Mouse (Mus musculus) right cerebral cortex, adult 2 months (tissue): Measurements from ENCODE around the gene Ano2.
A peak's percentile ranks its signal among the peaks of the same experiment; 100 is the strongest.

Experiments used
- DNase-seq, 2 experiments: peaks; one replicate each; pipeline ENCODE4 v3.0.0; 2021 to 2022; ENCODE audit warnings: low spot score in 2 of 2

Gene Ano2

GRCm38 (mm10) chr6:125914446-125914845 lies 224.2 kb downstream of the Ano2 start:
- DNase-seq, result no peak

- DNase-seq, result no peak
These were observed 232.5 kb downstream of the Ano2 start for GRCm38 (mm10) chr6:125922746-125923145.

GRCm38 (mm10) chr6:125924979-125925378 lies 234.8 kb downstream of the Ano2 start:
- no peak for DNase-seq

GRCm38 (mm10) chr6:125925861-125926260 lies 235.6 kb downstream of the Ano2 start:
- no peak for DNase-seq

DNA sequence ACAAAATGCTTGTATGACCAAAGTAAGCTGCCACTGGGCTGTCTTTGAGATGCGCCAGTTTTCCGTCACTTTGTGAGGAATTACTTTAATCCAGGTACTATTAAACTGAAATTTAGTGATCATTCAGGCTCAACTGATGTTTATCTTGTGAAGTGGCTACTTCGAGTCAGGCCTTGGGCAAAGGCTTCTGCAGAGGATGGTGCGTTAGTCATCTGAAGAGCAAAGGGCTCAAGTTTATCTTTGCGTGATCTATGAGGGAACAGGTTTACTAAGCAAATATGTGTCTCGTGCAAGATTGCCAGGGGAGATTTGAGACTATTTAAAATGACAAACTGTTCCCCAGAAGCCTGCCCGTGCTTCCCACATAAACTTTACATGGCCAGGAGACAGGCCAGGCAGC lies 241.7 kb downstream of the Ano2 start:
- no peak for DNase-seq

DNA sequence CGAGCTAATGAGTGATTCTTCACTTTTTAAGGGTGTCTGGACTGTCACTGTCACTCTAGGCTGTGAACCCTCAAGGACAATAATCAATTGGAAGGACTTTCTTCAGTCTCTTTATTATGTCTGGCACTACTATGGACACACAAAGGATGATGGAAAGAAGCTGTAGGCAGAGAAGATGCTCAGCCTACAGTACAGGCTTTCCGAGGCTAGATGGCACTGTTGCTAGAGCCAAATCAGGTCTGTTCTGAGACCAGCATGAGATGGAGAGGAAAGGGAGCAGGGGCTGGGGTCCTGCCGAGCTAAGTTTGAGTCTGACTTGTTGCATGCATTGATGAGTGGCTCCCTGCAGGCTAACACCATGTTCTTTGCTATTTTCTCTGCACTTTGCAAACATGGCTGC lies 264.7 kb downstream of the Ano2 start:
- peak; percentile 49 to 53 for DNase-seq

GRCm38 (mm10) chr6:125973551-125973950 lies 283.3 kb downstream of the Ano2 start:
- DNase-seq, result no peak

- DNase-seq, result no peak
These were observed 285.7 kb downstream of the Ano2 start for GRCm38 (mm10) chr6:125975788-125976465.

GRCm38 (mm10) chr6:125979601-125980000 lies 289.4 kb downstream of the Ano2 start:
- DNase-seq, result no peak

GRCm38 (mm10) chr6:125984050-125984449 lies 293.8 kb downstream of the Ano2 start:
- DNase-seq, result no peak

DNA sequence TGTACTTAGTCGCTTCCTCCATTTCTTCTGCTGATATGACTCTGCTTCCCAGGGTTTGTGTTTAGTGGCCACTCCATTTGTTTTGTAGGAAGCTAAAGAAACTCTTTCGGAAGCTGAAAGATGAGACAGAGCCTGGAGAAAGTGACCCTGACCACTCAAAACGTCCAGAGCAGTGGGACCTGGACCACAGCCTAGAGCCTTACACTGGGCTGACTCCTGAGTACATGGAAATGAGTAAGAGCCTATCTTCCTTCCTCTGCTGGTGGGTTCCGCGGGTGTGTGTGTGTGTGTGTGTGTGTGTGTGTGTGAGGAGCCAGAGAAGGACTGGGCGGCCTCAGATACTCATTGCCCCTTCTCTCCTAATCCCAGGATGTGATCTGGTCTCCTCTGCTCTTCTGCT lies 302.5 kb downstream of the Ano2 start:
- DNase-seq, result no peak

DNA sequence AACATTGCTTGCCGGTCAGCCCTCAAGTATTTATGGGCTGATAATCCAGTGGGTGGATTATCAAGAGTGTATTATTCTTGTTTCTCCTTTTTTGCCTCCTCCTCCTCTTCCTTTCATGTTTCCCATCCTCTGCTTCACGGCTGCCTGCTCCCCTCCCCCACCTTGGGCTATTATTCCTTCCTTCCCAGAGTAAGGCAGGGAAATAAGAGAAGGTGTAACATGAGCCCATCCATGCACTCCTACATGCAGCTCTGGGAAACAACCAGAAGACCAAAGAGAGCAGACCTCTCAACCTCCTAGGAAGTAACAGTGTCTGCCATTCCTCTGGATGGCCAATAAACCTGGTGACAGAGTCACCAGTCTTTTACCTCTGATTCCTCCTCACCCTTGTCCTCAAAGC lies 311.6 kb downstream of the Ano2 start:
- no peak for DNase-seq

DNA sequence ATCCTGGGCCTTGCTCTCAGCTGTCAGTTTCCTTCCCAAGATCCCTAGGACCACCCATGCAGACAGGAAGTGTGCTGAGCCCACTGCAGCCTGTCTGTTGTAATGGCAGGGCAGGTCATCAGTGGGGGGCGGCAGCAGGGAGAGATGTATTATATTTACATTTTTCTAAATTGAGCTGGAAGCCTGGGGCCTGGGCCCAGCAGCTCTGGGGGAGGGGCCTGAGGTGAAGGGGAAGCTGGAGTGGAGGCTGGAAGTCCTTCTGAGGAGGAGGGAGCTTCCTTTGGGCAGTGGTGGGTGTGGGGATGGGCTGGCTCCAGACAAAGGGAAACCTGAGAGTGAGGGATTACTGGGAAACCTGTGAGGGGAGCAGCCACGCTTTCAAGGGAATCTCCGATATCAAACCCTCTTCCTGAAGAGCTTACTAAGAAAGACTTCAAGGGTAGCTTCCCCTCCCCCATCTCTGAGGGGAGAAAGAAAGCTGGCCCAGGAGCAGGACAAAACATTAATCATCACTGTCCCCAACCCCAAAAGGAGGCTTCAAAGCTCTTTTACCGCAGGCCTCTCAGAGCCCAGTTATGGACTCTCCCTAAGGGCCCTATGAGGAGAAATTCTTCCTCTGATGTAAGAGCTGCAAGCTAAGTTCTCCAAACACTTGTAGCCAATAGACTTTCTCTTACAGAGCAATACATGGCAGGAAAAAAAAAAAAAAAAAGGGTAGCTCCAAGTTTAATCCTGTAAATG lies 313.0 kb downstream of the Ano2 start:
- no peak for DNase-seq

DNA sequence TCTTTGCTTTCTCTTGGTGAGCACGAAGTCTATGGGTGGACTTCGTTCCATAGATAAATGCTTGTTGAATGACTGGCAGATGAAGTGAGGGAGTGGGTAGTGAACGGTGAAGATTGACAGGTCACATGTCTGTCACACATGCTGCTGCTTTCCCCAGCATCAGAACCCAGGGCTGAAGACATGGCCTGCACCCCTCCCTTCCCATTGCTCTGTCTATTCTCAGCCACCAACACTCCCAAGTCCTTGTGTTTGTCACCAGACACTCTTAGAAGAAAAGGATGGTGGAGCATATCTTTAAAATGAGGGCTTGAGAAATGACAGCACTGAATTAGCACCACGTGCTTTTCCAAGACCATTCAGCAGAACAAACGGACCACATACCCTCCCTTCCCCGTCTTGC lies 316.4 kb downstream of the Ano2 start:
- DNase-seq, result no peak

DNA sequence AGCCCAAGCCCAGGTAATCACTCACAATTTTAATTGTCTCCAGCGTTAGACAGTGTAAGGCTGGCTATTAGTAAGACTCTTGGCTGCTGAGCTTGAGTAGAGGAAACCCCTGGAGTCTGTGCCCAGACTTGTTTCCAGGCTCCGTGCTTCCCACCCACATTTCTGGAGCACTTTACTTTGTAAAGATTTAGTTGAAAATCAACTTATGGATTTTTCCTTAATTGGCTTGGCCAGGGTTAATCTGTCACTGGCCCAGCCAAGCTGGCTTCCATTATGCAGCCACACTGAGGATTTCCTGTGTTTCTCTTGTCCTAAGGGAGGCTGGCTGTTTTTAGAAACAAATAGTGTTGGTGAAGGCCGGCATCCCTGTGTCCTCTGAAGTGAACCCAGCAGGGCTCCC lies 318.9 kb downstream of the Ano2 start:
- DNase-seq, result peak in 1 of 2 experiments; percentile 2

- DNase-seq, result no peak
These were observed 326.8 kb downstream of the Ano2 start for GRCm38 (mm10) chr6:126016991-126017390.

- DNase-seq, result no peak
These were observed 328.2 kb downstream of the Ano2 start for GRCm38 (mm10) chr6:126018411-126018810.

GRCm38 (mm10) chr6:126033693-126034402 lies 343.6 kb downstream of the Ano2 start:
- no peak for DNase-seq

- no peak for DNase-seq
These were observed 344.1 kb downstream of the Ano2 start for GRCm38 (mm10) chr6:126034403-126034724.

DNA sequence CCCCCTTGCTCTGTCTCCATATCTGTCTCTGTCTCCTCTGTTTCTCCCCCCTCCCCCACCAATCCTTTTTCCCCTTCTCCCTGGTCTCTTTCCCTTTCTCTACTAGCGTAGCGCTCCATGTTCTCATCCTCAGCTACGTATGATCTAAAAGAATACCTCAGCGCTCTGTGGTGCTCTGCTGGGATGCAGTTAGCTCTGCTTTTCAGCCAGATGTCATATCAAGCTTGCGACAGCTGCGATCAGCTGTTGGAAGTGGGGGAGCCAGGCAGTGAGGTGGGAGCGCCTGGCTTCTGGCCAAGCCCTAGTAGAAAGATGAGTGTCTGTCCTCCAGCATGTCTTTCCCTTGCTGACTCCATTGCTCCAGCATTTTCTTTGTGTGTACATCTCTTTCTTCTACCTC lies 344.5 kb downstream of the Ano2 start:
- peak in 1 of 2 experiments; percentile 10 for DNase-seq

- no peak for DNase-seq
These were observed 345.4 kb downstream of the Ano2 start for GRCm38 (mm10) chr6:126035621-126036020.

GRCm38 (mm10) chr6:126045931-126046330 lies 355.7 kb downstream of the Ano2 start:
- DNase-seq, result no peak

- DNase-seq, result no peak
These were observed 358.0 kb downstream of the Ano2 start for GRCm38 (mm10) chr6:126048206-126048605.
